Mouse (Mus musculus) macrophage (primary cell): Measurements from ENCODE around the gene Csn2. TPM values are rescaled to one million over a fixed set of nuclear protein-coding genes. Genes with fewer than 3 reads are reported as not detected.

Source experiments
- H3K27ac ChIP-seq: fragments of 350-480 bp; formaldehyde crosslinking; 2 replicates; pipeline ENCODE4 v1.9.0; 2021
- H3K36me3 ChIP-seq: fragments of 350-480 bp; formaldehyde crosslinking; 2 replicates; pipeline ENCODE4 v1.9.0; 2021; ENCODE audit errors: inconsistent target
- H3K4me3 ChIP-seq: fragments of 350-480 bp; formaldehyde crosslinking; 2 replicates; pipeline ENCODE4 v1.9.0; 2021; ENCODE audit errors: inconsistent target
- H3K79me2 ChIP-seq: fragments of 350-480 bp; formaldehyde crosslinking; 2 replicates; pipeline ENCODE4 v1.9.0; 2021; ENCODE audit errors: inconsistent target
- WGBS: methylation state at CpG from one replicate; pipeline ENCODE4 v1.1.7; 2026; ENCODE audit warnings: inconsistent platforms; ENCODE audit not compliant: missing documents; 5-methylcytosine and 5-hydroxymethylcytosine counted together
- polyA plus RNA-seq: library from polyadenylated mRNA; stranded (reverse); fragments of 250-400 nt; gene quantifications from 3 replicates; pipeline ENCODE4 v1.2.4, GENCODE M21; 2018; ENCODE audit warnings: inconsistent platforms
- total RNA-seq, 78 experiments: library from RNA; depleted of rRNA; stranded (reverse); fragments of 250-400 nt; gene quantifications; 1 replicate in 9 of 78; 2 replicates in 24 of 78; 3 replicates in 43 of 78; 4 replicates in 2 of 78; pipeline ENCODE4 v1.2.4; 2018; ENCODE audit warnings: inconsistent platforms in 56 of 78

Gene Csn2
- total RNA-seq (2018; cell fraction: chromatin; rRNA removed): not detected
- total RNA-seq (2018; cell fraction: cytosol; rRNA removed): not detected
- total RNA-seq (2018; cell fraction: nucleus; rRNA removed): not detected
- not detected in 3 replicates for polyA plus RNA-seq

DNA sequence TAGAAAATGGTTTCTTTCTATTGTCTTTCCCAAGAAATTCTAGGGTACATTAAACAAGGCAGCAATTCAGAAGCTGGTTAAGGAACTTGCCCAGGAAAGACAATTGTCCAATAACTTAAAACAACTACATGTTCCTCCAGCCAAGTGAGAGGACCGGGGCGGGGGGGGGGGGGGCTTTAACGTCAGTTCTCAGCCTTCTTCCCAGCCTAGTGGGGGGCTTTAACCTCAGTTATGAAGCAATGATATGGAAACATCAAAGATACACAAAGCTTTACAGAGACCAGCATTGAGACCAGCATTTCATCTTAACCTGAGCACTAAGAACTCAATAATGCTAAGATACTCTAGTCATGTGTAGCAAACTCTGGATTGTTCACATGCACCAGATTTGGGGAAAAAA is at the start of gene Csn2:
Gene Csn2, minus strand, starts transcription at position 101 of the 400 bp plus-strand sequence.
- no peaks in the 10 kb centered on the region for H3K79me2 ChIP-seq
- no peaks in the 10 kb centered on the region for H3K36me3 ChIP-seq
- H3K4me3 ChIP-seq: no peak within 1 kb of the TSS
- H3K27ac ChIP-seq: no peak within 1 kb of the TSS
- 79% methylated on average over 3 of the region's 3 CpGs for WGBS

- H3K27ac ChIP-seq: no peak overlapping the region
- no peak overlapping the region for H3K4me3 ChIP-seq
- no peaks in the 10 kb centered on the region for H3K79me2 ChIP-seq
- no peaks in the 10 kb centered on the region for H3K36me3 ChIP-seq
These were observed 35.4 kb upstream of the Csn2 start for GRCm38 (mm10) chr5:87734821-87735220.

DNA sequence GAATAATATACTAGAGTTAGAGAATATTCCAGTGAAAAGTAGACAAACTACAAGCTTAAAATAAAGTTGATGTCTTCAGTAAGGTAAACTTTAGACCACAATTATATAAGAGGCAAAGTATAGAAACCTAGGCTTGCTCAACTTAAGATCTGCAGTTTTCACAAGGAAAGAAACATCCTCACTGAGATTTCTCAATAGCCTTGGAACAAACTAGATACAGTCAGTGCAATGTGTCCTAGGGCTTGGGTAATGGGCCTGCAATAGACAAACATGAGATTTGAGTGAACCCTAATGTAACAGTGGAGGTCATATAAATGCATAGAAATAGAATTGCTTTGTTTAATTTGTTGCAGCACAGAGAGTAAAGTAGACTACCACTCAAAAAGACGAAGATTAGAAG is 6.5 kb upstream of the Csn2 start:
- no peaks in the 10 kb centered on the region for H3K36me3 ChIP-seq
- WGBS: 50% methylated on average over 1 of the region's 1 CpGs
- no peak overlapping the region for H3K27ac ChIP-seq
- no peaks in the 10 kb centered on the region for H3K79me2 ChIP-seq
- H3K4me3 ChIP-seq: no peak overlapping the region

GRCm38 (mm10) chr5:87665908-87666307 is 33.5 kb downstream of the Csn2 start, which contains the start of gene Csn1s1:
Gene Csn1s1 (plus strand): TSS chr5:87666208.
- Histone ChIP-seq H3K36me3 (no peaks in the 10 kb centered on the region), H3K4me3 (no peak within 1 kb of the TSS), H3K79me2 (no peaks in the 10 kb centered on the region), H3K27ac (no peak within 1 kb of the TSS)

DNA sequence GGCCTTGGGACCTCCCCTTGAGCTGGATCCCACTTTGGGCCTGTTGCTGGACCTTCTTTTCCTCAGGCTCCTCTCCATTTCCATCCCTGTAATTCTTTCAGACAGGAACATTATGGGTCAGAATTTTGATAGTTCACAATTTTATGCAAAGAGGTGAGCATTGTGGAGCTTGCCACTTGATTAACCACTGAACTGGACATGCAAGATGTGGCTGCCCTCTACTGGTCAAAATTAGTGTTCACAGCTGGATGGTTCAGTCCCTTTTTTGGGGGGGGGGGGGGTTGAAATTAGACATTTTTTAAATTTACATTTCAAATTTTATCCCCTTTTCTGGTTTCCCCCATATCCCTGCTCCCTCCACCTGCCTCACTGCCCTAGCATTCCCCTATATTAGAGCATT is 56.6 kb downstream of the Csn2 start:
- Histone ChIP-seq H3K4me3 (no peak overlapping the region), H3K36me3 (no peaks in the 10 kb centered on the region), H3K79me2 (no peaks in the 10 kb centered on the region), H3K27ac (no peak overlapping the region)

Other genes starting within 250 kb of the Csn2 start
- gene Ugt2a2, start 217.4 kb downstream of the Csn2 start, polyA plus RNA-seq: not detected in 3 replicates
- gene Gm43638, start 212.8 kb downstream of the Csn2 start, polyA plus RNA-seq: not detected in 3 replicates
- gene Ugt2a1, start 208.8 kb downstream of the Csn2 start, polyA plus RNA-seq: not detected in 3 replicates
- not detected in 3 replicates for gene Sult1b1, start 161.4 kb downstream of the Csn2 start, polyA plus RNA-seq
- not detected in 3 replicates for gene Sult1d1, start 130.6 kb downstream of the Csn2 start, polyA plus RNA-seq
- gene Sult1e1, start 108.0 kb downstream of the Csn2 start, polyA plus RNA-seq: not detected in 3 replicates
- not detected in 3 replicates for gene Csn1s1, start 33.4 kb downstream of the Csn2 start, polyA plus RNA-seq
- not detected in 3 replicates for gene Csn1s2a, start 74.9 kb upstream of the Csn2 start, polyA plus RNA-seq
- gene Csn1s2b, start 108.5 kb upstream of the Csn2 start, polyA plus RNA-seq: not detected in 3 replicates
- not detected in 3 replicates for gene Prr27, start 126.1 kb upstream of the Csn2 start, polyA plus RNA-seq
- gene Odam, start 185.4 kb upstream of the Csn2 start, polyA plus RNA-seq: not detected in 3 replicates
- gene Csn3, start 225.9 kb upstream of the Csn2 start, polyA plus RNA-seq: not detected in 3 replicates